Mouse (Mus musculus) thymus, postnatal 0 days (tissue): Measurements from ENCODE around the gene Plxna1. TPM values are rescaled to one million over a fixed set of nuclear protein-coding genes. Genes with fewer than 3 reads are reported as not detected.

Experiments used
- DNase-seq: peaks from one replicate; pipeline ENCODE4 v3.0.0-alpha.2; 2015; ENCODE audit warnings: low spot score
- polyA plus RNA-seq: library from polyadenylated mRNA; unstranded; fragments of >200 nt; fragmentation: Nextera tagmentation; extraction: Ambion mirVana; gene quantifications from 2 replicates; pipeline ENCODE4 v1.2.1, GENCODE M21; 2015

Gene Plxna1
- polyA plus RNA-seq, 1 experiment from 2014 or later: 11.1 TPM

GRCm38 (mm10) chr6:89361418-89362280, 771 bp downstream of the Plxna1 start:
- peak; percentile 24 for DNase-seq

- DNase-seq: no peak
Observed at GRCm38 (mm10) chr6:89360709-89361417, 1.6 kb downstream of the Plxna1 start.

GRCm38 (mm10) chr6:89359771-89360708, 2.4 kb downstream of the Plxna1 start:
- no peak for DNase-seq

- DNase-seq: no peak
Observed at GRCm38 (mm10) chr6:89359192-89359591, 3.2 kb downstream of the Plxna1 start.

GRCm38 (mm10) chr6:89355661-89356060, 6.8 kb downstream of the Plxna1 start:
- no peak for DNase-seq

GRCm38 (mm10) chr6:89354726-89355125, 7.7 kb downstream of the Plxna1 start:
- no peak for DNase-seq

GRCm38 (mm10) chr6:89354076-89354475, 8.3 kb downstream of the Plxna1 start:
- DNase-seq: no peak

GRCm38 (mm10) chr6:89353101-89353500, 9.3 kb downstream of the Plxna1 start:
- no peak for DNase-seq

- DNase-seq: no peak
Observed at GRCm38 (mm10) chr6:89351441-89352137, 10.8 kb downstream of the Plxna1 start.

- no peak for DNase-seq
Observed at GRCm38 (mm10) chr6:89350520-89350919, 11.9 kb downstream of the Plxna1 start.

- DNase-seq: no peak
Observed at GRCm38 (mm10) chr6:89350037-89350515, 12.3 kb downstream of the Plxna1 start.

- no peak for DNase-seq
Observed at GRCm38 (mm10) chr6:89348363-89348762, 14.1 kb downstream of the Plxna1 start.

GRCm38 (mm10) chr6:89347792-89348191, 14.6 kb downstream of the Plxna1 start:
- DNase-seq: no peak

GRCm38 (mm10) chr6:89345855-89346254, 16.6 kb downstream of the Plxna1 start:
- no peak for DNase-seq

- DNase-seq: no peak
Observed at GRCm38 (mm10) chr6:89345486-89345785, 17.0 kb downstream of the Plxna1 start.

GRCm38 (mm10) chr6:89344613-89345485, 17.6 kb downstream of the Plxna1 start:
- peak; percentile 62 for DNase-seq

- no peak for DNase-seq
Observed at GRCm38 (mm10) chr6:89341981-89342380, 20.4 kb downstream of the Plxna1 start.

GRCm38 (mm10) chr6:89339447-89339846, 23.0 kb downstream of the Plxna1 start:
- no peak for DNase-seq

- no peak for DNase-seq
Observed at GRCm38 (mm10) chr6:89338733-89339132, 23.7 kb downstream of the Plxna1 start.

- no peak for DNase-seq
Observed at GRCm38 (mm10) chr6:89337574-89337973, 24.8 kb downstream of the Plxna1 start.
